Mouse (Mus musculus) heart, postnatal 0 days (tissue): ENCODE measurements around the gene Gxylt1.

Experiments
- CTCF ChIP-seq: IDR thresholded peaks from 2 replicates; pipeline ENCODE4 v1.5.1; 2016; ENCODE audit warnings: antibody characterized with exemption, control low read depth, low read depth
- EP300 ChIP-seq: IDR thresholded peaks from 2 replicates; pipeline ENCODE4 v1.6.1; 2016; ENCODE audit warnings: antibody characterized with exemption, low read depth

- TF ChIP-seq CTCF (no peak), EP300 (no peak)
Measured at GRCm38 (mm10) chr15:93287628-93288027, 12.6 kb upstream of the Gxylt1 start.
